Mouse (Mus musculus): Measurements from ENCODE around the gene Ak9. TPM values are rescaled to one million over a fixed set of nuclear protein-coding genes. Genes with fewer than 3 reads are reported as not detected.

Gene Ak9
- polyA plus RNA-seq, 1 experiment from 2014 or later, result 0.35 TPM

DNA sequence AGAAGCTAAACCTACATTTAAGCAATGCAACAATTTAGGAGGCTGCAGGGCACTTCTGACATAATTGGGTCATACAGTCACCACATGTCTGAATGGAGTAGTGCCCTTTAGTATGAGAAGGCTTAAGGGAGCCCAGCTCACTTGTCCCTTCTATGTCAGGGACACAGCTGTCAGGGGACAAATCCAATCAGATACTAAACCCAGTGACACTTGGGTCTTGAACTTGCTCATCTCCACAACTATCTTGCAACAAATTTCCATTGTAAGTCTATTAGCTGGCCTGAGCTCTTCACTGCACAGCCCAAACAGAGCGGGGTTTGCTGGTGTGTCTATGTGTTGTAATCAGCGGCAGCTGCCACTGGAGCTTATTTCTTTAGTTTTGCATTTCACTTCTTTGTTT, 119.9 kb downstream of the Ak9 start:
- Histone ChIP-seq H3K4me1 (no peaks in the 10 kb centered on the region), H3K36me3 (no peaks in the 10 kb centered on the region), H3K27ac (no peak overlapping the region), H3K4me2 (replicated peaks) (no peak overlapping the region), H3K4me3 (no peak overlapping the region), H3K27me3 (no peaks in the 10 kb centered on the region), H3K9me3 (replicated peaks) (no peaks in the 10 kb centered on the region), H3K9ac (no peak overlapping the region)
- WGBS, result 85% methylated on average over 2 of the region's 2 CpGs
- no peak for ATAC-seq (ENCODE audit: low FRiP score)

GRCm38 (mm10) chr10:41426368-41426767, 122.6 kb downstream of the Ak9 start:
- H3K9me3 ChIP-seq (replicated peaks), result no peaks in the 10 kb centered on the region
- no peak for ATAC-seq (ENCODE audit: low FRiP score)
- no peaks in the 10 kb centered on the region for H3K27me3 ChIP-seq
- no peaks in the 10 kb centered on the region for H3K4me1 ChIP-seq
- no peaks in the 10 kb centered on the region for H3K36me3 ChIP-seq
- H3K4me3 ChIP-seq, result no peak overlapping the region
- H3K4me2 ChIP-seq (replicated peaks), result no peak overlapping the region
- no peak overlapping the region for H3K27ac ChIP-seq
- 59% methylated on average over 6 of the region's 6 CpGs for WGBS
- H3K9ac ChIP-seq, result no peak overlapping the region

- no peak for ATAC-seq (ENCODE audit: low FRiP score)
- Histone ChIP-seq H3K27me3 (peaks cover 7% of the 10 kb centered on the region), H3K4me3 (no peak overlapping the region), H3K9me3 (replicated peaks) (no peaks in the 10 kb centered on the region), H3K4me1 (no peaks in the 10 kb centered on the region), H3K9ac (no peak overlapping the region), H3K36me3 (no peaks in the 10 kb centered on the region), H3K27ac (no peak overlapping the region), H3K4me2 (replicated peaks) (no peak overlapping the region)
- 23% methylated on average over 4 of the region's 4 CpGs for WGBS
Observed at GRCm38 (mm10) chr10:41434624-41435023, 130.8 kb downstream of the Ak9 start.

- no peak overlapping the region for H3K4me2 ChIP-seq (replicated peaks)
- H3K36me3 ChIP-seq, result no peaks in the 10 kb centered on the region
- H3K27ac ChIP-seq, result no peak overlapping the region
- no peaks in the 10 kb centered on the region for H3K9me3 ChIP-seq (replicated peaks)
- H3K27me3 ChIP-seq, result peaks cover 7% of the 10 kb centered on the region
- no peaks in the 10 kb centered on the region for H3K4me1 ChIP-seq
- H3K4me3 ChIP-seq, result no peak overlapping the region
- H3K9ac ChIP-seq, result no peak overlapping the region
- ATAC-seq (ENCODE audit: low FRiP score), result no peak
- 34% methylated on average over 3 of the region's 3 CpGs for WGBS
Observed at GRCm38 (mm10) chr10:41435141-41435540, 131.4 kb downstream of the Ak9 start.

GRCm38 (mm10) chr10:41448216-41448615, 144.4 kb downstream of the Ak9 start:
- Histone ChIP-seq H3K36me3 (peaks cover 9% of the 10 kb centered on the region), H3K27me3 (no peaks in the 10 kb centered on the region), H3K9me3 (replicated peaks) (no peaks in the 10 kb centered on the region), H3K4me3 (no peak overlapping the region), H3K27ac (no peak overlapping the region), H3K9ac (no peak overlapping the region), H3K4me2 (replicated peaks) (no peak overlapping the region), H3K4me1 (peaks cover 16% of the 10 kb centered on the region)
- ATAC-seq (ENCODE audit: low FRiP score), result no peak
- 88% methylated on average over 1 of the region's 1 CpGs for WGBS

- 14% methylated on average over 14 of the region's 14 CpGs for WGBS
- Histone ChIP-seq H3K27ac (peak overlapping the region; percentile 82), H3K4me2 (replicated peaks) (peak overlapping the region; percentile 71), H3K36me3 (peaks cover 11% of the 10 kb centered on the region), H3K4me1 (peaks cover 16% of the 10 kb centered on the region), H3K9ac (peak overlapping the region; percentile 72), H3K27me3 (no peaks in the 10 kb centered on the region), H3K9me3 (replicated peaks) (no peaks in the 10 kb centered on the region), H3K4me3 (peak overlapping the region; percentile 93)
- ATAC-seq (ENCODE audit: low FRiP score), result peak; percentile 82
Observed at GRCm38 (mm10) chr10:41449684-41450083, 145.9 kb downstream of the Ak9 start.

GRCm38 (mm10) chr10:41450137-41450670, 146.4 kb downstream of the Ak9 start, which contains the start of gene Zbtb24:
Zbtb24 (plus strand) TSS chr10:41450383.
- Histone ChIP-seq H3K27me3 (no peaks in the 10 kb centered on the region), H3K4me2 (replicated peaks) (peak within 1 kb of the TSS; percentile 71), H3K9ac (peak within 1 kb of the TSS; percentile 87), H3K4me1 (peaks cover 16% of the 10 kb centered on the region), H3K36me3 (peaks cover 11% of the 10 kb centered on the region), H3K27ac (peak within 1 kb of the TSS; percentile 82), H3K9me3 (replicated peaks) (no peaks in the 10 kb centered on the region), H3K4me3 (peak within 1 kb of the TSS; percentile 93)
- WGBS, result under 1% methylated on average over 47 of the region's 49 CpGs
- peak; percentile 98 for ATAC-seq (ENCODE audit: low FRiP score)

DNA sequence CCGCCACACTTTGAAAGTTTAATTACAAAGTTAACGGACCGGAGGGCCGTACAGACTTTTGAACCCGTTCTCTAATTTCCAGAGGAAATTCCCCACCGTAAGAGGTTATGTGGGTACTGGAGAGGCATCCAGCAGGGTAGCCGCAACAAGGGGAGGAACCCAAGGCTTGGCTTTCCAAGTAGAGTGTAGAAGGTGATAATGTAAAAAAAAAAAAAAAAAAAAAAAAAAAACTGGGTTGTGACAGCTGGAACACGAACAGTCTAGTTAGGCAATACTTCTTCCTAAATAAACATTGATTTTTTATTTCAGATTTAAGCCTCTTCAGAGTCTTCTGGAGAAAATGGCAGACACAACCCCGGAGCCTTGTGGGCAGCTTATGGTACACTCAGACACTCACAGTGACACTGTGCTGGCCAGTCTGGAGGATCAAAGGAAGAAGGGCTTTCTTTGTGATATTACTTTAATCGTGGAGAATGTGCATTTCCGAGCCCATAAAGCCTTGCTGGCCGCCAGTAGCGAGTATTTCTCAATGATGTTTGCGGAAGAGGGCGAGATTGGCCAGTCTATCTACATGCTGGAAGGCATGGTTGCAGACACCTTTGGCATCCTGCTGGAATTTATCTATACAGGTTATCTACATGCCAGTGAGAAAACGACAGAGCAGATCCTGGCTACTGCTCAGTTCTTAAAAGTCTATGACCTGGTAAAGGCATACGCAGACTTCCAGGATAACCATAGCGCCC, 147.2 kb downstream of the Ak9 start:
- WGBS, result 58% methylated on average over 18 of the region's 18 CpGs
- Histone ChIP-seq H3K4me2 (replicated peaks) (peak overlapping the region; percentile 71), H3K27ac (no peak overlapping the region), H3K4me3 (peak overlapping the region; percentile 93), H3K36me3 (peaks cover 16% of the 10 kb centered on the region), H3K4me1 (peaks cover 16% of the 10 kb centered on the region), H3K9me3 (replicated peaks) (no peaks in the 10 kb centered on the region), H3K9ac (peak overlapping the region; percentile 87), H3K27me3 (no peaks in the 10 kb centered on the region)
- ATAC-seq (ENCODE audit: low FRiP score), result peak; percentile 17; the same call in 1 of the 2 replicates

DNA sequence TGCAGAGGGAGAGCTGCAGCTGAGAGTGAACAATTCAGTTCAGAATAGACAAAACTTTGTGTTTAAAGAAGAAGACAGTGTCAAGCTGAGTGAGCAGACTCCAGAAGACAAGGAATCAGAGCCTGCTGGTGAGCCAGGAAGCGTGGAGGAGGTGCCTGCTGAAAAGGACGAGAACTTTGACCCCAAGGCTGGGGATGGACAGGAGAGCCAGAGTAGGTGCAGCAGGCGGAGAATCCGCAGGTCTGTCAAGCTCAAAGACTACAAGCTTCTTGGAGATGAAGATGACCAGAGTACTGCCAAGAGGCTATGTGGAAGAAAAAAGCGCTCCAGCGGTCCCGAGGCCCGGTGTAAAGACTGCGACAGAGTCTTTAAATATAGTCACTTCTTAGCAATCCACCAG, 147.9 kb downstream of the Ak9 start:
- no peaks in the 10 kb centered on the region for H3K9me3 ChIP-seq (replicated peaks)
- no peak overlapping the region for H3K4me2 ChIP-seq (replicated peaks)
- H3K27ac ChIP-seq, result no peak overlapping the region
- H3K4me1 ChIP-seq, result peaks cover 16% of the 10 kb centered on the region
- H3K9ac ChIP-seq, result no peak overlapping the region
- H3K4me3 ChIP-seq, result no peak overlapping the region
- H3K36me3 ChIP-seq, result peaks cover 23% of the 10 kb centered on the region
- WGBS, result 91% methylated on average over 9 of the region's 9 CpGs
- ATAC-seq (ENCODE audit: low FRiP score), result no peak
- no peaks in the 10 kb centered on the region for H3K27me3 ChIP-seq

GRCm38 (mm10) chr10:41452791-41453190, 149.0 kb downstream of the Ak9 start:
- Histone ChIP-seq H3K27me3 (no peaks in the 10 kb centered on the region), H3K4me1 (peaks cover 16% of the 10 kb centered on the region), H3K4me2 (replicated peaks) (no peak overlapping the region), H3K9me3 (replicated peaks) (no peaks in the 10 kb centered on the region), H3K4me3 (no peak overlapping the region), H3K27ac (no peak overlapping the region), H3K36me3 (peaks cover 26% of the 10 kb centered on the region), H3K9ac (no peak overlapping the region)
- no peak for ATAC-seq (ENCODE audit: low FRiP score)
- whole genome bisulfite sequencing, result 96% methylated on average over 3 of the region's 3 CpGs

DNA sequence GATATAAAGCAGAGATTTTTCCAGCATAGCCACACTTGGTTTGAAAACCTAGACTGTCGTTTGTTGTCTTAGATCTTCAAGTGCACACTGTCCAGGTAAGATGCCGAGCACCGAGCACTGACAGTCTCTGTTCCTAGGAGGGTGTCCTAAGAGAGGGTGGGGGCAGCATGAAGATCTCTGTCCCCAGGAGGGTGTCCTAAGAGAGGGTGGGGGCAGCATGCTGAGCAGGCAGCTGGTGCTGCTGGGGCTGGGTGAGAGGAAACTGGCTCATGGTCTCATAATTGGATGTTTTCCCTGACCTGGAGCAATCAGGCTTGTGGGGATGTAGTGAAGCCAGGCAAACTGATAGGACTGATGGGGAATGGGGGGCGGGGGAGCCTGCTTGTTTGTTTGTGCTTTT, 156.2 kb downstream of the Ak9 start:
- Histone ChIP-seq H3K27ac (peak overlapping the region; percentile 7; the same call in 1 of the 2 replicates), H3K4me3 (no peak overlapping the region), H3K4me1 (peaks cover 2% of the 10 kb centered on the region), H3K27me3 (no peaks in the 10 kb centered on the region), H3K36me3 (peaks cover 56% of the 10 kb centered on the region), H3K9me3 (replicated peaks) (no peaks in the 10 kb centered on the region), H3K9ac (no peak overlapping the region), H3K4me2 (replicated peaks) (no peak overlapping the region)
- ATAC-seq (ENCODE audit: low FRiP score), result no peak
- WGBS, result 83% methylated on average over 4 of the region's 4 CpGs

DNA sequence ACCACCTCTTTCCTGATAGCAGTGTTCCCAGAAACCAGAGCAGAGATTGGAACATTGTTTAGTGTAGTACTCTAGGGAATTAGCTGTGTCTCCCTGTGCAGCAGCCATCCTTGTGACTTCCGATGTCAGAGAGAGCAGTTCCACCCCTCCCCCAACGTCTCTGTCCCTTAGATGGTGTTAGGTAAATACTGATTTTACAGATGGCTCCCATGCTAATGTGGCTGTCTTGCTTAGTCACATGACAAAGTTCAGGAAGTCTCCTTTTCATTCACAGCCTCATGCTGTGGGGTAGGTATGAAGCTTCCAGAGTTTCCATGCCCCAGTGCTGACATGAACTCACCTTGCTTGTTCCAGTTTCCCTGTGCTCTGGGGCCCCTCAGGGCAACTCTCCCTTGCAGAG, 156.7 kb downstream of the Ak9 start:
- ATAC-seq (ENCODE audit: low FRiP score), result no peak
- Histone ChIP-seq H3K4me3 (no peak overlapping the region), H3K4me1 (peaks cover 2% of the 10 kb centered on the region), H3K9me3 (replicated peaks) (no peaks in the 10 kb centered on the region), H3K36me3 (peaks cover 59% of the 10 kb centered on the region), H3K27me3 (no peaks in the 10 kb centered on the region), H3K9ac (no peak overlapping the region), H3K4me2 (replicated peaks) (no peak overlapping the region), H3K27ac (no peak overlapping the region; the same call in 1 of the 2 replicates)
- WGBS, result 35% methylated on average over 2 of the region's 2 CpGs
